Mouse (Mus musculus) retina, embryonic 14.5 days (tissue): ENCODE measurements at regions not wholly inside any gene's neighbourhood (a gene's known extent, or its start where the extent isn't known, plus 50 kb on each side); places are given as distances from the start of the nearest gene placed in this dataset.

Experiments
- DNase-seq: peaks from one replicate; pipeline ENCODE4 v3.0.0-alpha.2; 2015; ENCODE audit warnings: low spot score

DNA sequence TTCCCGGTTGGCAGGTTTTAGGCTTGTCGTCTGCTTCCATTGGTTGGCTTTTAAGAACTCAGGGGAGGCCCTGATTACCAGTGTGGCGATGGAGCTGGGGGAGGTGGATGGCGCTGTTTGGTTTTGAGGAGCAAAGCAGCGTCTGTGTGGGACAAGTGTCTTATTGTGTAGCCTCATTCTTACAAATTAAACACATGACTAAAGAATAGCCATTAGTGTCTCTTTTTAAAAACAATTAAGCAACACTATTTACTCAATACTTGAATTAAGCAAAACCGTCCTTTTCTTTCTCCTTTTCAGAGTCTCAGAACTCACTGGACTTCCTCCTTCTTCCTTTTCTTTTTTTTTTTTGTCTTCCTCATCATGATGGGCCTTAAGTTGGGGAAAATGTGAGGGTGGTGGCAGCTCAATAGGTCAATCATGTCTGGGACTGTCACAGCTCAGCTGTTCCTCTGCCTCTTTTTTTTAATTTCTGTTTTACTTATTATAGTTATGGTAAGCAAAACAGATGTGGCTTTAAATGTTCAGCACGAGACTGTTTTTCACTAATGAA, 89.1 kb downstream of the Kcnrg start:
- DNase-seq: no peak

DNA sequence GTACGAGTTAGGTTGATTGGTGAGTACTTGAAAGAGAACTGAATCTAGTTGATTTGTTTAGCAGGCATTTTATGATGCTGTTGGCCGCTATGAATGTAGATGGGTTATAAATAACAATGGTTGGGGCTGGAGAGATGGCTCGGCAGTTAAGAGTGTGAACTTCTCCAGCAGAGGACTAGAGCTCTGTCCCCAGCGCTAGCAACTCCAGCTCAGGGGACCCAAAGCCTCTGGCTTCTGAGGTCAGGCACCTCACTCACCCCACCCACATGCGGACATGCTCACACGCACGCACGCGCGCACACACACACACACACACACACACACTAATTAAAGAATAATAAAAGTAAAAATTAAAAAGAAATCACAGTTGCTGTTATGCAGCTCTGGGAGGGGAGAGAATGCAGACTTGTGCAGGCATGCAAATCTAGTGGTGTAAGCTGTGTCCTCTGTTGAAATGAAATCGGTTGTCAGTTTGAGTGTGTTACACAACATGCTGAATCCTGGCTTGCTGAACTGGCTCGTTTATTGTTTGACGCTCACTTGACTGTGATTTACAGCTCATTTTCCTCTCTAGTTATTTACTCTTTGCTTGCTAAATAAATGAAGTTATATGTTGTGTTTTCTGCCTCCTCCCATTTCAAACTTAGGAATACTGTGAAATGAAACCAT, 89.8 kb downstream of the Kcnrg start:
- DNase-seq: no peak

DNA sequence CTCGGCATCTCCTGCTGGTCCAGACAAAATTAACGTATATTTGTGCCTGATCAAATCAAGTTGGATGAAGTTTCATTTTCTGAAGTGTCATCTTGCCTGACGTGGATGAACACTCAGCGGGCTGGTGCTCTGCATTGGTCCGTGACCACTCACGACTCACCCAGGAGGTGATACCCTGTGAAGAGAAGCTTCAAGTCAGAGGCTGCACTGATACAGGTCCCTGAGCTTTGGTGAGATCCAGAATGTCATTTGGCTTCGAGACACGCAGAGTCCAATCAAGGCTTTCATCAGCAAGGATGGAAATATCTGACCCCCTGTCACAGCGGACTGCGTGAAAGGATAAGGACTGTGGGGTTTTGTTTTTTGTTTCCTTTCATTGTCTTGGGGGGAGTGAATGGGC, 90.4 kb downstream of the Kcnrg start:
- no peak for DNase-seq

DNA sequence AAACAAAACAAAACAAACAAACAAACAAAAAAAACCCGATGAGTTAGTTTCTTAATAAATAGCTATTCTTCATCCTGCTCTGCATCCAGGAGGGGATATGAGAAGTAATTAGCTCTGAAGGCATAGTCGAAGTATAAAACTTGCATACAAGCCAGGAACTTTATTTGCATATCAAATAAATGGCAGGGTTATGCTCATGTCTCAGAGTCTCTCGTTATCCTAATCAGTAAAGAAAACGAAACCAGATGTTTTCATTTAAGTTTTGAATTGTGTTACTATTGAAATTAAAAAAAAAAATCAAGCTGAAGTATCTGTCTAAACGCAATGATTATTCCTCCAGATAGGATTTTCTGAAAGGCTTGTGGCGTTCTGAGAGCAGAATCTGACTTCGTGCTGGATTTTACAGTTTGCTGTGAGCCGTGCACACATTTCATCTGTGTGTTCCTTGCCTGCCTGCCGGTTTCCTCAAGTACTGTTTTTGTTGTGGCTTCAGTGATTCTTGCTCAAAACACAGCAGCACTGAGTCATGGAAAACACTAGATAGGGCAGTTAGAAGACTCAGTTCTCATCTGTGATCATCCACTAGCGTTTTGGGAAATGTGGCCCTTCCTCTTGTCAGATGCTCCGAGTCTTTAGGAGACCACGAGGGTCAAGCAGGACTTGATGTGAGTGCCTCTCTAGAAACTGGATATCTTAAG, 91.2 kb downstream of the Kcnrg start:
- DNase-seq: no peak

DNA sequence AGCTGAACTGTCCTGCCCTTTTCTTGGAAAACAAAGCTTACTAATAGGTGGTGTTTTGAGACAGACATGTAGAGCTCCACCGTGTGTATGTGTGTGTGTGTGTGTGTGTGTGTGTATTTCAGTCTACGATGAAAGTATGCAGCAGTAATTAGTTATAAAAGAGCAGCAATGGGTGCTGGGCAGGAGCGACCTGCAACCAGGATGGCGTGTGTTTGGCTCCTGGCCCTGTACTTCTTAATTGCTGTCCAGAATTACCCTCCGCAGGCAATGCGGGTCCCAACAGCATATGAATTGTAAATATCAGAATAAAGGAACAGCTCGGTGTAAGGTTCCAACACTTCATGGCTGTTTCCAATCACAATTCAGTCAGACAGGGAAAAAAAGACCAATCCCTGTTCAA, 92.4 kb downstream of the Kcnrg start:
- no peak for DNase-seq

DNA sequence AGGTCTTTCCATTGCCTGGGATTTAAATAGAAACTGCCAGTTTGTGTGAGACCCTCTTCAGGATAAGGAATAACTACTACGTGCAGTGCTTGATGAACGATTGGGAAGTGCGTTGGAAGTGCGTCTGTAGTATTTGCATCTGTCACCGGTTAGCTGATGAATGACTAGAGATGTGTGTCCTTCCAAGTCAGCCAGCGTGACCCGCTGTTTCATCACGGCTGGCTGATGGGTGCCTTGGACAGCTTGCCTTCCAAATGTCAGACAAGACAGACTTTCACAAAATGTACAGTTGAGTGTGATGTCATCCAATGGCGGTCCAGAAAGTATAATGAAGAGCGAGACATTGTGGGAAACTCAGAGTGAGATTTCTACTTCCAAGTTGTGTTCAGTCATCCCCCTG, 93.9 kb downstream of the Kcnrg start:
- DNase-seq: no peak

DNA sequence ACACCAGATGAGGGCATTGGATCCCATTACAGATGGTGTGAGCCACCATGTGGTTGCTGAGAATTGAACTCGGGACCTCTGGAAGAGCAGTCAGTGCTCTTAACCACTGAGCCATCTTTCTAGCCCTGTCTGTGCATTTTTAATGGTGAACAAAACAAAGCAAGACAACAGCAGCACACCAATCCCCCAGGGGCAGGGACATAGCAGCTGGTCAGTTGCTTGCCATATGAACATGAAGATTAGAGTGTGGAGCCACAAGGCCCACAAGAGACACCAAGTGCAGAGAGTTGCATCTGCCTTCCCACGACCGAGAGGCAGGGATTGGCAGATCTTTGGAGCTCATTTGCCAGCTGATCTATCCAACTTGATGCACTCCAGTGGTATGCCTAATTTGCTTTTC, 96.7 kb downstream of the Kcnrg start:
- DNase-seq: peak; percentile 43

DNA sequence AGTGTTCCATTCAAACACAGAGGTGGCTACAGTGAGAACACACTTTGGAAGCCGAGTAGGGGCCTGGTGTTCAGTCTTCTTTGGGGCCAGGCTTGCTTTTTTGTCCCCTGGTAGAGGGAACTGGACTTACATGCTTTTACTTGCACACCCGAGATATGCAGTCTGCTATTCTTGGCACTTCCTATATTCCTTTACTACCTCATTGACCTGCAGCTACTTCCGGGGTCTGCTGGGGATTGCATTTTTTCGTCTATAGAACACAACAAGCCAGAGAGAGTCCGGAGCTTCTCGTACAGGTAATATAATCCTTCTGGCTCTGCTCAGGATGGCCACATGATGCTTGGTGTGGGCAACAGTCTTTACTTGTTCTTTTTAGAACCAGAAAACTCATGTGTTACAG, 99.7 kb downstream of the Kcnrg start:
- no peak for DNase-seq

DNA sequence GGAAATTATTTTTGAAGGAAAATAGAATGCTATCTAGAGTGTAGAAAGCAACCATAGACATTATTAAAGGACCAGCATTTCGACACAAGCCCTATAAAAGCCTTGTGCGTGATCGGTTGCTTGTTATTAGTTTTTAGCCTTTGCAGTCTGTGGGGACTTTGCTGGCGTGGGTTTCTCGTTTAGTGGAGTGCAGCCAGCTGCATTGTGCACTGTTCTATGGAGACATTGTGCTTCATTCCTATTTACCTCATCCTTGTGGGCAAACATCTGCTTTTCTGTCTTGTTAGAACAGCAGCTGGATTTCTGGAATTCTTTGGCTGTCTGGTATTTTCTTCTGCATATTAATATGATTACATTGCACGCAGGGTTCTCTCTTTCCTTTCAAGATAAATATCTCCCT, 101.1 kb downstream of the Kcnrg start:
- DNase-seq: no peak

DNA sequence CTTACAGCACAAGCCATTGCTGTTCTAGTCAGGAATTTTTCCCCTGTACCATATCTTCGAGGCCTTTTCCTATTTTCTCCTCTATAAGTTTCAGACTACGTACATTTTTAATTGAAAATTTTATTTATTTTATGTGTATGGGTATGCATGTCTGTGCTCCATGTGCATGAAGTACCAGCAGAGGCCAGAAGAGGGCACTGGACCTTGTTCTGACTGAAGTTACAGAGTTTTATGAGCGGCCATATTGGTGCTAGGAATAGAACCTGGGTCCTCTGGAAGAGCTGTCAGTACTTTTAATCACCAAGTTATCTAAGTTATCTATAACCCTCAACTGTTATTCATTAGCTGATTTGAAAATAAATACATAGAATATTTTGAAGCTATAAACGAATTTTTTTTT, 108.5 kb downstream of the Kcnrg start:
- DNase-seq: no peak

DNA sequence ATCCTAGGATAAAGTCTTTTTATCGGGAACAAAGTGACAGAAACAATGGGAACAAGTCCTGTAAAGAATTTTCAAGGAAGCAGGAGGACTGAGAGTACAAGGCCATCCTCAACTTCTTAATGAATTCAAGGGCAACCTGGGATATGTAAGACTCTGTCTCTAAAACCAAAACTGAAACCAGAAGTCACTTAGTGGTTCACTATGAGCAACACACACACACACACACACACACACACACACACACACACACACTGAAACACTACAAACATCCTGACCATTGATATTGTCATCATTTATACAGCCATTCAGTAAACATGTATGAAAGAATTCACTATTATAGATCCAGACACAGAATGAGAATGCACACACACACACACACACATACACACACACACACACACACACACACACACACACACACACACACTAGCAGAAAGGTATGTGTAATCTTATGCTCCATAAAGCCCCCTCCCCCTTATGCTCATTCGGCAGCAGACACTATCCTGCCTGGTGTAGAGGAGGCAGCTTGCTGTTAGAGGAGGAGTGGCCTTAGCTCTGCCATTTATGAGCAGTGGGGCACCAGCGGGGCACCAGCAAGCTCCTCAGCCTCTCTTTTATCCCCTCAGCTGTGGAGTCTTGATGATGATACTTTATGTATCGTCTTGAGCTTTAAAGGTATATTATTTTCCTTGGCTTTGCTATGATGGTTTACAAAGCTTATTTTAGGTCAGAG, 111.3 kb downstream of the Kcnrg start:
- DNase-seq: no peak

DNA sequence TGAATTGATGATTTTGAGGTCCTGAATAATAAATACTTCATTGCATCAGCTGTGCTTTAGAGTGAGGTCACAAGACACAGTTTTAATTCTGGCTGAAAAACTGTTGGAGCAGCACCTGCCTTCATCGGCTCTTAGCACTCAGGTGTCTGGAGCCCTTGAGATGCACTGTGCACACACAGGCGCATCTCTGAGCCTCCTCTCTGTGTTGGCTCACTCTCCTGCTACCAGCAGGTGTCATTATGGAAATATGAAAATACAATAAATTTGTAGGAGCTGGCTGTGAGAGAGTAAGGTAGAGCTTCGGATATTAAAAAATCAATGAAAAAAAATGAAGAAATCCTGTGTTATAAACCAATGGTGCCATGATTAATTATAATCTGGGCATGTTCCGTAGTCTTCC, 114.0 kb downstream of the Kcnrg start:
- DNase-seq: no peak

DNA sequence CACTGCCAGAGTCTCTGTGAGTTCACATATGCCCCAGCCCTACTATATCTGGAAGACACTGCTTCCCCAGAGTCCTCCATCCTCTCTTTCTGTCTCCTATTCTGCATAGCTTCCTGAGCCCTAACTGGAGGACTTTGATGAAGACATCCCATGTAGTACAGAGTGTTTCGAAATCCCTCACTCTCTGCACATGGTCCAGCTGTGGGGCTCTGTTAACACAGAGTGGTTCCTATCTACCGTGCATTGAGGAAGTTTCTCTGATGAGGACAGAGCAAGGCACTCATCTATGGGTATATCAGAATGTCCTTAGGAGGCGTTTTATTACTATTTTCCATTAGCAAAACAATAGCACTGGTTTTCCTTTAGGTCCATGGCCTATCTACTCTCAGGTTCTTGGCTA, 117.7 kb downstream of the Kcnrg start:
- DNase-seq: no peak

DNA sequence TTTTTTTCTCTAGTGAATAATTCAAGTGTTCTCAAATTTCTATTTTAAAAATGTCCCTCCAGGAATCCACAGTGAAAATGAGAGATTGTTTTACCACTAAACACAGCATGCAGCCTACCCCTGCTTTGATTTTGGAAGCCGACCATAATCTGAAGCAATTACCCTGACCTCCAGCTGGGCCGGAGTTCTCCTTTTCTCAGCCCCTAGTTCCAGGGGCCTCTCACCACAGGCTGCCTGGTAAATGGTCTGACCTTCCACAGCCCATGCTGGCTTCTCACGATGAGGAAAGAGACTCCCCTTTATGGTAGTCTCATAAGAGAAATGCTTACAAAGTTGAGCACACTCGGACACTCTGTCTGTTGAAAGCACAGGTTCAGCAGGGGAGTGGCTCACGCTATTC, 121.3 kb downstream of the Kcnrg start:
- no peak for DNase-seq

DNA sequence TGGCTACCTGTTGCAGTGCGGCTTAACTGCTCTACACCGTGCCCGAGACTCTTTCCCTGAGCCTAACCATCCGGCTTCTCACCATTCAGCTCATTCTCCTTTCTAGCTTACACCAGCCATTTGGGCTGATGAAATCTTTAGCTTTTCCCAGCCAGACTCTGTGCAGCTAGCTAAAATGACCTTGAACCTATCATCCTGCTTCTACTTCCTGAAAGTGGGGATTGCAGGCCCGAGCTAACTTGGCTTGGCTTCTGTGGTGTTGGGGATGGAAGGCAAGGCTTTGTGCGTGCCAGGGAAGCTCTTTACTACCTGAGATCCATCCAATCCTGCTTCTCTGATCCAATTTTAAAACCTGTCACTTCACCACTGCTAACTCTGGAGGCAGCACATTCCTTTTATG, 128.3 kb downstream of the Kcnrg start:
- DNase-seq: no peak

DNA sequence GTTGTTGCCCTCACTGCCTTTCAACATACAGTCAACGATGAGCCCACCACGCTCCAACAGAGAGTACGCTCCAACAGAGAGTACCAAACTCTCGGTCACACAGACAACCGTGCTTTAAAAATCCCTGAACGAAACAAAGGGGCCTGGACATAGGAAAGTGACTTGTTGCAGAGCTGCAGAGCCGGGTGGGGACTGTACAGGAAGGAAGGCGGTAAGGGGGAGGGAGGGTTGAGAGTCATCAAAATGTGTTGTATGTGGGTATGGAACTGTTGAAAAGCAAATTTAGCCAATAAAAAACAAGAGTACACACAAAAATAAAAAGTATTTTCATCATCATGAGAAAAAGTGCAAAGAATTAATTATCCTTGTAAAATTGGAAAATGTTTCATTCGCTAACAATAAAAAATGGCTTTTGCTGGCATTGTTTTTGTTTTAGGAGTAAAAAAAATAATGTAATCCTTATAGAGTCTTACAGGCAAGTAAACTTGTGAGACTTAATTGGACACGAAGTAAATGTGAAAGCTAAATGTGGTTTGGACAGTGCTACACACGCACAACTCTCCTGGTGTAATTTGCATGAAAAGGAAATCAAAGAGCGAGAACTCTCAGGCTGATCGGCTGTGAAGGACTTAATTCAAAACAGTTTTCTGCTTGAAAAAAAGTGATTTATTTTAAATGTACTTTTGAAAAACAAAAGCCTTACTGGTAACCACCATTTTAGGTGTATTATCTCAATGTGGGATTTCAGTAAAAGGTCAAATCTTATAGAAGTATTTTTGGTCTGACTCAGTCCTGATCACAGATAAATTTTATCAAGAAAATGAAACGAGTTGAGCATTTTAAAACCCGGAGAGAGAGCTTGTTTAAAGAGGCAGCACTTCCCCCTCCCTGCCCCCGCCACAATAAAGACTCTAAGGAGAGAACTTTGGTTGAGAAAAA, 129.4 kb downstream of the Kcnrg start:
- no peak for DNase-seq

DNA sequence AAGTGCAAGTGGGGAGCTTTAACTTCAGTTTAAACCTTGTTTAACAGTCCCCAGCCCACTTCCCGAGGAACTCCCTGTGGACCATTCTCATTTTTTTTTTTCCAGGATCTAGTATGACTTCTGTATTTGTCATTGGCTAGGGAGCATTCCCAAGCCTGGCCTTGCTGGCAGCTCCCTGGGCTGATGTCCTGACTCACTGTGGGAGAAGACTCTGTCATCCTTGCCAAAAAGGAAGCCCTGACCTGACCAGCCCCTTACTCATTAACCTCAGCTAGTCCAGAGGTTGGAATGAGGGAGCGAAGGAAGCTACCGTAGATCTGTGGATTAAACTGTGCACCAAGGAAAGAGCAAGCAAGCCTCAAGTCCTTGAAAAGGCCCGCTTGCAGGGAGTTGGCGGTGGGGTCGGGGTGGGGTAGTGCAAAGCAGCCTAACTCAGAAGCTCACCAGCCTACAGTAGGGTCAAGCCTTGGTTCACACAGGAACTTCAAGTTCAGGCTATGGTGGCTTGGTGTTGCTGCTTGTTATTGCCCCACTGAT, 130.3 kb downstream of the Kcnrg start:
- DNase-seq: no peak

DNA sequence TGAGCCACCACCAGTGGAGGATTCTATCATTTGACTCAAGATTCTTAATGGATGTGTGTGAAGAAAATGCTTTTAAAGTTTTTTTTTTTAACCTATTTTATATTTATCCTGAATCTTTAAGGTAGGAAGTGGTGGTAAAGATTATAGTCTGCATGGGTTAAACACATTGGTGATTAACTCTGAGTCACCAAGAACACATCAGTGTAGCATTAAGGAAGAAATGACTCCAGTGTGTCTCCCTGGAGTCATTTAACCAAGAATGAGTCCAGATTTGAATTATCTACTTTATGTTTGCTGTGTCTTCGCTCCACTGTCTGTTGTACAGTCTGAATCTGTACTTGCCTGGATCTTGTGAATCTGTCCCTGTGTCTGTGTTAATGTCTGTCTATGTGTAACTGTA, 132.2 kb downstream of the Kcnrg start:
- no peak for DNase-seq

DNA sequence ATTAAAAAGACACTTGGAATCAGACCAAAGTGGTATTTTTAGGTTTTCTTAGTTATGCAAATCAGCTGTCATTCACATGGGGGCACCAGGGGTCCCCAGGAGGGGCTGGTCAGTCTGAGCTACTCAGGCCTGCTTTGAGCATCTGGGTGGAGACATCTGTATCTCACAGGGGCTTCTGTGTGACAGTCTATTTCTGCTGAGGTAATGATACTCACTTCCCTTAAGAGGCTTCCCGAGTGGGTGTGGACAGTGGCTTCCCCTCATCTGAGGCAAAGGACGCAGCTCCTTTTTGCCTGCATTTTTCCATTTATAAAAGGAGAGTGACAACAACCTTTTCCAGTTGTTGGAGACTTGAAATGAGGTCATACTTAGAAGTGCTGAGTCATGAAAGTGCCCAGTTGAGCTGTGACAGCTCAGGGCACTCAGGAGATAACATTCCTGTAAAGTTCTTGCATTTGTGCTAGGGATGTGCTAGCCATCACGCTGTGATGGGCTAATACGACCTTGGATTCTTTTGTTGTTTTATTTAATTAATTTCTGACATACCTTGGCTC, 136.7 kb downstream of the Kcnrg start:
- peak; percentile 14 for DNase-seq

DNA sequence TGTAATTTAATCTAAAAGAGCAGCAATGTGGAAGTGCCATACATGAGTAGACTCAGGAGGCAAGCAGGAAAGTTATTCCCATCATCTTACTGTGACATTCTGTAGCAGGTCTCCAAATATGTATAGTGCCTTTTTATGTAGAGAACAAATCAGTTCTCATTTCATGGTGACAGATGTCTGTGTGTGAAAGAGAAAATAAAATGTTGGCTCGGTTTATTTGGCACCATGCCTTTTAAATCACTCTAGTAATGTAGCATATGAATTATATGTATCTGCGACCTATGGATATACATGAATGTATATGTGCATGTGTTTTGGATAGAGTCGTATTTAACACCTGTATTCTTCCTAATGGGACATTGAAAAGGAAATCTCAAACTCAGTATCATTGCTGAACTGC, 146.2 kb downstream of the Kcnrg start:
- DNase-seq: no peak

DNA sequence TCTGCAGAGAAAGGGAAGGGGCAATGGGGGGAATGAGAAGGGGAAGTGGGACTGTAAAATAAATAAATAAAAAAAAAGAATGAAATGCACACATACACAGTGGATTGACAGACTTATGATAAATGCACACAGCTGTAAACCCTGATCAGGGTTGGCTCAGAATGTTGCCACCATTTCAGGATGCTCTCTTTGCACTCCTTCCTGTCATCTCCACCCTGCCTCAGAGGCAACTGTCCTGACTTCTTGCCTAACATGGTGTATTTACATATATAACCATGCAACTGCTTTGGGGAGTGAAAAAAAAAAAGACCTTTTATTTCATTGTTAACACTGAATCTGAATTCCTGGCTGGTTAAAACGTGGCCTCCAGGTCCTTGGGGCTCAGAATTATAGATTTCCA, 149.4 kb downstream of the Kcnrg start:
- DNase-seq: no peak
